Mouse (Mus musculus) brain, adult 10 weeks (tissue): Measurements from ENCODE around the gene 4931440F15Rik. TPM values are rescaled to one million over a fixed set of nuclear protein-coding genes. Genes with fewer than 3 reads are reported as not detected.

ENCODE experiments used
- polyA plus RNA-seq: library from polyadenylated mRNA; stranded (reverse); fragments of 350-450 nt; fragmentation: Illumina TruSeq; extraction: RNeasy Lipid Tissue Mini Kit (QIAGEN cat#74804); gene quantifications from one replicate; pipeline ENCODE4 v1.2.3, GENCODE M21; 2015; ENCODE audit warnings: low read depth, low replicate concordance

Gene 4931440F15Rik
- 0.36 TPM for polyA plus RNA-seq

GRCm38 (mm10) chr11:29825271-29825718 lies at the start of gene 4931440F15Rik:
Gene 4931440F15Rik, minus strand, starts transcription at chr11:29825668.

Other genes with a start within 250 kb of the 4931440F15Rik start
- 817 TPM for gene Rtn4, start 132.7 kb downstream of the 4931440F15Rik start, polyA plus RNA-seq
- gene Eml6, start 200.4 kb upstream of the 4931440F15Rik start, polyA plus RNA-seq = 13.4 TPM